Mouse (Mus musculus) E14TG2a.4 (cell line): ENCODE data around the gene Slc37a2.

ENCODE experiments used
- CTCF ChIP-seq: conservative IDR thresholded peaks from 2 replicates; pipeline ENCODE4 v1.5.1; 2014; ENCODE audit warnings: low read length
- POU5F1 ChIP-seq: IDR thresholded peaks from 2 replicates; pipeline ENCODE4 v1.6.1; 2014; ENCODE audit warnings: low read length, borderline replicate concordance

DNA sequence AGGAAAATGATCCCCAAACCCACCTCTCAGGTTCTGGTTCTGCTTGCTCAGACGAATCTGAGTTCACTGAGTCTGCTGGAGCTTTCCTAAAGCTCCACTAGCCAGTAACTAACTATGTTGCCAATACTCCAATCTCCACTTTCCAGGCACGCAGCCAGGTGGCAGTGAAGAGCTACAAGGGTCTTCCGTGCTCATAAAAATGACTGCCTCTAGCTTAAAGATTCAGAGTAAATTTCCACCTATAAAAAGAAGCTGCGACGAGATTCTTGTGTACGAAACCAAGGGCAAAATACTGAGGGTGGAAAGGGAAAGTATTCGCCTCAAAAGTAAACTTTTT, 319 bp upstream of the Slc37a2 start:
- TF ChIP-seq POU5F1 (no peak), CTCF (peak; percentile 58)
